Mouse (Mus musculus) spleen, adult 2 months (tissue): ENCODE measurements around the gene Myof.

Source experiments
- CTCF ChIP-seq: fragments of 200-500 bp; IDR thresholded peaks from 2 replicates; pipeline ENCODE4 v1.5.1; 2011; ENCODE audit warnings: mild to moderate bottlenecking, inconsistent platforms; ENCODE audit not compliant: insufficient read depth, insufficient read length, insufficient replicate concordance; ENCODE audit errors: extremely low read depth
- POLR2A ChIP-seq: fragments of 200-500 bp; IDR thresholded peaks from 2 replicates; pipeline ENCODE4 v1.6.1; 2011; ENCODE audit warnings: low read depth, low read length, inconsistent platforms

DNA sequence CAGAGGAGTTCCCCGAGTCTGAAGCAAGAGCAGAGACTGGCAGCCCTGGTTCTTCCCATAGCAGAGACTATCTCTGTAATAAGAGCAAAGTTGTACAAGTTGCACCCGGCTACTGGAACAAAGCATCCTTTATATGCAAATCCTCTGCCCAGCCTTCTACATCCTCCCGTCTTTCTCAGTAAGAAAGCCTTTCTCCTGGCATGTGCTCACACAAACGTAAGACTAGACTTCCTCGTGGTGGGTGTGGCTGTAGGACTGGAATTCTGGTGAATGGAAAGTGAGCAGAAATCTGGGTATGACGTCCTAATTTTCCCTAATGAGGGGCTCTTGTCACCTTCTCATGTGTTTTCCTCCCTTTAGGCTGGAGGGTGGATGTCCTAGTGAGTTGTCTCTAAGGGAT is 84.3 kb downstream of the Myof start:
- TF ChIP-seq CTCF (no peak), POLR2A (no peak)
